Mouse (Mus musculus): ENCODE results near the gene Adcy1. TPM values are rescaled to one million over a fixed set of nuclear protein-coding genes. Genes with fewer than 3 reads are reported as not detected.

Gene Adcy1
- polyA plus RNA-seq, 1 experiment from 2014 or later: 9.9 TPM

DNA sequence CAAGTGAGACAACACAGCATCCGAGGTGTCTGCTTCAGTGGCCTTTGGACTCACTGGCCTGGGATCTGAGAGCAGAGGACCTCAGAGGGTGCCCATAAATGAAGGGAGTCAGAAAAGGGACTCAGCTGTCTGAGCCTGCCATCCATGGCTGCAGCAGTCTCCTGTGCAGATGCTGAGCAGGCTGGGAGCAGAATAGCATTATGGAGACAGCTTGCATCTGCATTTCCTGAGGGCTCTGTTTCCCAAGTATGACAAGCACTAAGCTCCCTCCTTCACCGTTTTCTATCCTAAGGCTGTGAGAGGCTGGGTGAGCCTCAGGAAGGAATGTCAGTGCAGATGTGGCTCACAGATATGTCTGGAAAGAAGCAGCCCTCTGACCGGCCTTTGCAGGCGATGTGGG is 49.8 kb downstream of the Adcy1 start:
- H3K36me3 ChIP-seq (ENCODE audit: control insufficient read depth, insufficient read depth, low read length): no peaks in the 10 kb centered on the region
- 0 out of 2 replicates have a peak, but pooled peaks cover 6% of the 10 kb centered on the region for H3K4me1 ChIP-seq (ENCODE audit: control insufficient read depth, insufficient read depth, low read length)
- no peaks in the 10 kb centered on the region for H3K9me3 ChIP-seq (ENCODE audit: control insufficient read depth, low read length)
- no peak overlapping the region for H3K4me3 ChIP-seq (replicated peaks; ENCODE audit: low read depth, low read length)
- no peaks in the 10 kb centered on the region for H3K27me3 ChIP-seq (ENCODE audit: control insufficient read depth, insufficient read depth, low read length)
- ATAC-seq (ENCODE audit: low FRiP score, low TSS enrichment) (no peak), DNase-seq (peak; percentile 17)
- 76% methylated on average over 4 of the region's 4 CpGs for WGBS
- no peak overlapping the region for H3K9ac ChIP-seq (replicated peaks; ENCODE audit: low read length)
- H3K27ac ChIP-seq (replicated peaks; ENCODE audit: low read depth, low read length): no peak overlapping the region
- H3K4me2 ChIP-seq (ENCODE audit: low read length): no peak overlapping the region

DNA sequence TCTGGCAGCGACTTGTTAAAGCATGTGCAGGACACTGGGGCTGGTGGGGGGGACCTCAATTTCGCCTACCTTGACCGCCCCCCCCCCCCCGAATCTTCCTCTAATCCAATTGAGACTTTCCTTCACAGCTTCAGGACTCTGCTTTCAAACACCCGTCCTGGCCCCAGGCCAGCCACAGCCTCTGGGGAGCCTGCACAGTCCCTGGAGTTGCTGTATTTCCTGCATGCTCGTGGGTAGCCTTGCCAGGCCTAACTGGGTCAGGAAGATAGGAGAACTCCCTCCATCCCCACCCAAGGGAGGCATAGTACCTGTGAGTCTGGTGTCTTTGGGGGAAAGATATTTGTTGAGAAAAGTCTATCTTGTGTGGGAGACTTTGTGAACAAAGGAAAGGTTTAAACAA is 50.4 kb downstream of the Adcy1 start:
- 47% methylated on average over 6 of the region's 6 CpGs for WGBS
- ATAC-seq (ENCODE audit: low FRiP score, low TSS enrichment) (no peak), DNase-seq (peak; percentile 39)
- Histone ChIP-seq H3K9ac (replicated peaks; ENCODE audit: low read length) (no peak overlapping the region), H3K36me3 (ENCODE audit: control insufficient read depth, insufficient read depth, low read length) (no peaks in the 10 kb centered on the region), H3K27ac (replicated peaks; ENCODE audit: low read depth, low read length) (no peak overlapping the region), H3K4me1 (ENCODE audit: control insufficient read depth, insufficient read depth, low read length) (0 out of 2 replicates have a peak, but pooled peaks cover 6% of the 10 kb centered on the region), H3K4me2 (ENCODE audit: low read length) (no peak overlapping the region), H3K27me3 (ENCODE audit: control insufficient read depth, insufficient read depth, low read length) (no peaks in the 10 kb centered on the region), H3K9me3 (ENCODE audit: control insufficient read depth, low read length) (no peaks in the 10 kb centered on the region), H3K4me3 (replicated peaks; ENCODE audit: low read depth, low read length) (no peak overlapping the region)

DNA sequence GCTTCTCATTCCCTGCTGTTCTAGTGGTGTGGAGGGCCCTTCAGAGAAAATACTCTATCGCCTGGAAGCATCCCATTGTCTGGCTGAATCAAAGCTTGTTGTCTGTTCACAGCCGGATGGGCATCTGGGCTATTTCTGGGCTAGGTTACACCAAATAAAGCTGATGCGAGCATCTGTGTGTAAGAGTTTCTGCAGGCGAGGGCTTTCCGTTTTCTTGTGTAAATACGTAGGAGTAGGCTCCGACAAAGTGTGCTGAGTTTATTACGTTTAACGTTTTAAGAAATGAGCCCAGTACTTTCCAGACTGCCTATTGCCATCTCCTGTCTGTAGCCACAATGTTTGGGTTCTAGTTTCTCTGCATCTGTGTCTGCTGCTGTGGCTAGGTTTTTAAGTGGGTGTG is 51.0 kb downstream of the Adcy1 start:
- WGBS: 70% methylated on average over 9 of the region's 9 CpGs
- Histone ChIP-seq H3K4me3 (replicated peaks; ENCODE audit: low read depth, low read length) (no peak overlapping the region), H3K9ac (replicated peaks; ENCODE audit: low read length) (no peak overlapping the region), H3K27ac (replicated peaks; ENCODE audit: low read depth, low read length) (no peak overlapping the region), H3K27me3 (ENCODE audit: control insufficient read depth, insufficient read depth, low read length) (no peaks in the 10 kb centered on the region), H3K36me3 (ENCODE audit: control insufficient read depth, insufficient read depth, low read length) (no peaks in the 10 kb centered on the region), H3K9me3 (ENCODE audit: control insufficient read depth, low read length) (no peaks in the 10 kb centered on the region), H3K4me1 (ENCODE audit: control insufficient read depth, insufficient read depth, low read length) (0 out of 2 replicates have a peak, but pooled peaks cover 6% of the 10 kb centered on the region), H3K4me2 (ENCODE audit: low read length) (no peak overlapping the region)
- ATAC-seq (ENCODE audit: low FRiP score, low TSS enrichment) (no peak), DNase-seq (peak; percentile 15)

DNA sequence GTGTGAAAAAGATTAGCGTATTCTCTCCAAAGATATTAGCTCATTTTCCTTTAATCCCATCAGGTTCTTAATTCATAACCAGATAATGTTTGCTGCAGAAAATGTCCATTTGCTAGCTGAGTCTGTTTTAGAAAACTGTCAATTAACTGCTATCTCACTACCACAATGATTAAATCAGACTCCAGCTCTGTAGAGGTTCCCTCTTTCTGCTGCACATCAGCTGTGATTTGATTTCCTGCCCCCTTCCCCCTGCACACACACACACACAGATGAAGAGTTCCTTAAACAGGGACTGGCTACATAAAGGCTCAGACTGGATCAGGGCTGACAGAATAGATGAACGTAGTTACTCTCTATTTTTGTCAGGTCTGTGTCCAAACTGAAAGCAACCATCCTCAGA is 53.4 kb downstream of the Adcy1 start:
- Histone ChIP-seq H3K27me3 (ENCODE audit: control insufficient read depth, insufficient read depth, low read length) (no peaks in the 10 kb centered on the region), H3K4me3 (replicated peaks; ENCODE audit: low read depth, low read length) (no peak overlapping the region), H3K9me3 (ENCODE audit: control insufficient read depth, low read length) (no peaks in the 10 kb centered on the region), H3K4me1 (ENCODE audit: control insufficient read depth, insufficient read depth, low read length) (0 out of 2 replicates have a peak, but pooled peaks cover 6% of the 10 kb centered on the region), H3K9ac (replicated peaks; ENCODE audit: low read length) (no peak overlapping the region), H3K27ac (replicated peaks; ENCODE audit: low read depth, low read length) (no peak overlapping the region), H3K36me3 (ENCODE audit: control insufficient read depth, insufficient read depth, low read length) (no peaks in the 10 kb centered on the region), H3K4me2 (ENCODE audit: low read length) (no peak overlapping the region)
- DNase-seq (peak; percentile 19), ATAC-seq (ENCODE audit: low FRiP score, low TSS enrichment) (no peak)
- WGBS: 62% methylated on average over 2 of the region's 2 CpGs

DNA sequence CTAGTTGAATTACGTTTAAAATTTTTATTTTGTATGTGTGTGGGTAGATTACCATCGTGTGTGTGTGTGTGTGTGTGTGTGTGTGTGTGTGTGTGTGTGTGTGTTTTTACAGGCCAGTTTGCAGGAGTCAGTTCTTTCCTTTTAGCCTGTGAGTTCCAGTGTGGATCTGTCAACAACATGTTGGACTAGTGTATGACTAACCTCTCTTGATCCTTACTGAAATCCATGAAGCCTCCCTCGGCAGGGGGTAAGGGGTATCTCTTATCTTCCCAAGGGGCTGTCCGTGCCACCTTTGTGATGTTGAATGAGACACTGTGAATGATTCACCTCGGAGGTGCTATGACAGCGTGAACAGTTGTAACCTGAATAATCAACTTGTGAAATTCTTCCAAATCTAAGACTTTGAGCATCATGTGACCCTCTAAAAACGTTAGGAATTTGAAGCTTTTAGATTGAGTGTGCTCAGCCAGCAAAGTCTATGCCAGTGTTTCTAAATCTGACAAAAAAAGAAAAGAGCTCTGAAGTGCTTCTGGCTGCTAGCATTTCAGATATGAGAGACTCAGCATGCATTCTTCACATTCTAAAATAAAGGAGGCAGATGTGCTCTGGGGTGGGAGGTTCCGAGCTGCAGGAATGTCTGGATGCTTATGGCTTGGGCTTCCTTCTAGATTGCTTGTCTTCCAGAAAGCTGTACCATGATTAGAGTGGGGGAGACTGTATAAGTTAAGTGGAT is 66.2 kb downstream of the Adcy1 start:
- Histone ChIP-seq H3K27me3 (ENCODE audit: control insufficient read depth, insufficient read depth, low read length) (no peaks in the 10 kb centered on the region), H3K27ac (replicated peaks; ENCODE audit: low read depth, low read length) (no peak overlapping the region), H3K4me1 (ENCODE audit: control insufficient read depth, insufficient read depth, low read length) (no peaks in the 10 kb centered on the region), H3K9ac (replicated peaks; ENCODE audit: low read length) (no peak overlapping the region), H3K4me2 (ENCODE audit: low read length) (no peak overlapping the region), H3K36me3 (ENCODE audit: control insufficient read depth, insufficient read depth, low read length) (no peaks in the 10 kb centered on the region), H3K4me3 (replicated peaks; ENCODE audit: low read depth, low read length) (no peak overlapping the region), H3K9me3 (ENCODE audit: control insufficient read depth, low read length) (no peaks in the 10 kb centered on the region)
- WGBS: 71% methylated on average over 8 of the region's 8 CpGs
- DNase-seq: no peak
- no peak for ATAC-seq (ENCODE audit: low FRiP score, low TSS enrichment)

DNA sequence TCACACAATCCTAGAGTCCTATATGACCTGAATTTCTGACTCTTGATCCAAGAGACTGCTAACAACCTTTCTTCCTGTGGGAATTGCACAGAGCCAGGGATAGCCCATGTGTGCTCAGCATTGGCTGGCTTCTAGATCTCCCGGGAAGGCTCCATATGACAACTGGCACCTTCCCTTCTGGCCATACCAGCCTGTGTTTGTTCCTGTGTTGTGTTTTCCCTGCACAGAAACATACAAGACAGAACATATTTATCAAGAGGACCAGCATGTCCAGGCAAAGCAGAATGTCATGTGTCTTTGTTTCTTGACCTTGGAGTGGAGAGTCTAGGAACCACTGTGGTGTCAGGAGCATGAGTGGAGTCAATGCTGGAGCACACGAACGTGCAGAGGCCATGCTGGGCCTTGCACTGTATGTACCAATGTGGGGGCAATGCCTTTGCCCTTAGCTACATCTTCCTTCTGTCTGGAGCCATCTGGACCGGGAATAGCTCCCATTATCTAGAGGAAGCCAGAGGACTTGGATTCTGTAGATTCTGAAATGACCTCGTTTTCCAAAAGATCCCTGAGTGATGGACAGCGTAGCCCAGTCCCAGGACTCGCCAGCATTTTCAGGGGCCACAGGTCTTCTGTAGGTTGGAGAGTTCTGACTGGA is 69.6 kb downstream of the Adcy1 start:
- Histone ChIP-seq H3K36me3 (ENCODE audit: control insufficient read depth, insufficient read depth, low read length) (no peaks in the 10 kb centered on the region), H3K27me3 (ENCODE audit: control insufficient read depth, insufficient read depth, low read length) (no peaks in the 10 kb centered on the region), H3K4me2 (ENCODE audit: low read length) (no peak overlapping the region), H3K27ac (replicated peaks; ENCODE audit: low read depth, low read length) (no peak overlapping the region), H3K4me1 (ENCODE audit: control insufficient read depth, insufficient read depth, low read length) (no peaks in the 10 kb centered on the region), H3K9ac (replicated peaks; ENCODE audit: low read length) (no peak overlapping the region), H3K9me3 (ENCODE audit: control insufficient read depth, low read length) (no peaks in the 10 kb centered on the region), H3K4me3 (replicated peaks; ENCODE audit: low read depth, low read length) (no peak overlapping the region)
- DNase-seq: no peak
- ATAC-seq (ENCODE audit: low FRiP score, low TSS enrichment): no peak
- 91% methylated on average over 7 of the region's 7 CpGs for WGBS

DNA sequence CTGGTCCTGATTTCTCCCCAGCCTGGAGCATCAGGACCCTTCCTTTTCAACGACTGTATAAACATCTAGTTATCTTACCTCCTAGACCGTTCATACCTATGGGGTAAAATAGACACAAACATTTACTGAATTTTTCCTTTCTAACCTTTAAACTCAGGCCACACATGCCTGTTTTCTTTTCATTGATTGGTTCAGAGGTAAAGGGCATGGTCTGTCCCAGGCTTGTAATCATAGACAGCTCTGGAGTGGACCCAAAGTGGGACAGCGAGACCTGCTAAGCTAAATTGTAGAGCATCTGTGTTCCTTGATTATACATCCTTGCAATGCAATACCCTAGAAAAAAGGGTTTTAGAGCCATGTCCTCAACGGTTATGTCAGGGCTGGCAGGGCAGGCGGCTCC is 70.4 kb downstream of the Adcy1 start:
- H3K27me3 ChIP-seq (ENCODE audit: control insufficient read depth, insufficient read depth, low read length): no peaks in the 10 kb centered on the region
- H3K9ac ChIP-seq (replicated peaks; ENCODE audit: low read length): no peak overlapping the region
- no peak overlapping the region for H3K4me3 ChIP-seq (replicated peaks; ENCODE audit: low read depth, low read length)
- H3K9me3 ChIP-seq (ENCODE audit: control insufficient read depth, low read length): no peaks in the 10 kb centered on the region
- 89% methylated on average over 5 of the region's 5 CpGs for WGBS
- H3K27ac ChIP-seq (replicated peaks; ENCODE audit: low read depth, low read length): no peak overlapping the region
- no peaks in the 10 kb centered on the region for H3K4me1 ChIP-seq (ENCODE audit: control insufficient read depth, insufficient read depth, low read length)
- H3K4me2 ChIP-seq (ENCODE audit: low read length): no peak overlapping the region
- DNase-seq (no peak), ATAC-seq (ENCODE audit: low FRiP score, low TSS enrichment) (no peak)
- H3K36me3 ChIP-seq (ENCODE audit: control insufficient read depth, insufficient read depth, low read length): 0 out of 2 replicates have a peak, but pooled peaks cover 3% of the 10 kb centered on the region

DNA sequence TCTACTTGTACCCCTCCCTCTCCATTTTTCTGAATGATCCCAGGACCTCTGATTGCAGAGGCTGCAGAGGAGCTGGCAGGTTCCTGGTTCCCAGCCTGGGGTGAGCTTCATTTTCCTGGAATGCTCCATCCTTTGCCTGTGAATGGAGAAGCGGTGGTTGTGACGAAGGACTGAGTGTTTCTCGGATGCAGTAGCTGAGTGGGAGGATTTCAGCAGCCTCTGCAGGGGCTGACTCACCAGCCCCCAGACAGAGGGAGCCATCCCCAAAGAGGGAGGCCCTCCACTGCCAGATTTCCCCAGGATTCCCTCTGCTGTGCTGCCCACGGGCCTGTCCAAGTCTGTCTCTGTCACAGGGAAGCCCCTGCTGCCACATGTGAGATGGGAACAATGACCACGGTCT is 71.0 kb downstream of the Adcy1 start:
- 0 out of 2 replicates have a peak, but pooled peaks cover 3% of the 10 kb centered on the region for H3K36me3 ChIP-seq (ENCODE audit: control insufficient read depth, insufficient read depth, low read length)
- H3K4me1 ChIP-seq (ENCODE audit: control insufficient read depth, insufficient read depth, low read length): no peaks in the 10 kb centered on the region
- ATAC-seq (ENCODE audit: low FRiP score, low TSS enrichment) (no peak), DNase-seq (no peak)
- 81% methylated on average over 5 of the region's 5 CpGs for WGBS
- no peaks in the 10 kb centered on the region for H3K27me3 ChIP-seq (ENCODE audit: control insufficient read depth, insufficient read depth, low read length)
- H3K4me2 ChIP-seq (ENCODE audit: low read length): no peak overlapping the region
- no peak overlapping the region for H3K27ac ChIP-seq (replicated peaks; ENCODE audit: low read depth, low read length)
- H3K9ac ChIP-seq (replicated peaks; ENCODE audit: low read length): no peak overlapping the region
- H3K4me3 ChIP-seq (replicated peaks; ENCODE audit: low read depth, low read length): no peak overlapping the region
- H3K9me3 ChIP-seq (ENCODE audit: control insufficient read depth, low read length): no peaks in the 10 kb centered on the region

DNA sequence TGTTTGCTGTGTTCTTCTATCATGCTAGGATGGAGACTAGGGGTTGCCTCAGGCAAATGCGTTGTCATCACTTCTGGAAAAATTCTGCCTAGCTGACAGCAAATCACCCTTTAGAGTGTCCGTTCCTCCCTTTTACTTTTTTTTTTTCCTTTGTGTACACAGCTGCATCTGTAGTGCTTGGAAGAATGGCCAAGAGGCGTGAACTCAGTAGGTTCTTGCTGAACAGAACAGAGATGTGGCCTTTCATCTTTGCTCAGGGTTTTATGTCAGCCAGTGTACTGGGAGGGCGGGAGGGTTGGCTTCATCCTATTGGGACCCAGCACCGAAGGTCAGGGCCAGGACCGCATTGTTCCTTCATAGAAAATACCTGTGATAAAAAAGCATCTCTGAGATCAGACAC is 72.0 kb downstream of the Adcy1 start:
- Histone ChIP-seq H3K27ac (replicated peaks; ENCODE audit: low read depth, low read length) (no peak overlapping the region), H3K36me3 (ENCODE audit: control insufficient read depth, insufficient read depth, low read length) (0 out of 2 replicates have a peak, but pooled peaks cover 3% of the 10 kb centered on the region), H3K4me3 (replicated peaks; ENCODE audit: low read depth, low read length) (no peak overlapping the region), H3K9me3 (ENCODE audit: control insufficient read depth, low read length) (no peaks in the 10 kb centered on the region), H3K9ac (replicated peaks; ENCODE audit: low read length) (no peak overlapping the region), H3K27me3 (ENCODE audit: control insufficient read depth, insufficient read depth, low read length) (no peaks in the 10 kb centered on the region), H3K4me2 (ENCODE audit: low read length) (no peak overlapping the region), H3K4me1 (ENCODE audit: control insufficient read depth, insufficient read depth, low read length) (no peaks in the 10 kb centered on the region)
- no peak for ATAC-seq (ENCODE audit: low FRiP score, low TSS enrichment)
- 75% methylated on average over 6 of the region's 6 CpGs for WGBS
- DNase-seq: no peak

All from midbrain, embryonic 14.5 days (tissue).